Mouse (Mus musculus) heart, adult 2 months (tissue): ENCODE results near the gene St13.

Experiments used
- CTCF ChIP-seq: fragments of 200-600 bp; IDR thresholded peaks from 2 replicates; pipeline ENCODE4 v1.8.1; 2022; ENCODE audit warnings: antibody characterized with exemption, mild to moderate bottlenecking, moderate library complexity
- EP300 ChIP-seq: fragments of 200-500 bp; IDR thresholded peaks from 2 replicates; pipeline ENCODE4 v1.6.1; 2011; ENCODE audit warnings: low read depth, low read length, control low read depth; ENCODE audit not compliant: insufficient read depth
- POLR2A ChIP-seq: fragments of 200-500 bp; IDR thresholded peaks from 2 replicates; pipeline ENCODE4 v1.6.1; 2011; ENCODE audit warnings: mild to moderate bottlenecking, low read depth, low read length, control low read depth; ENCODE audit not compliant: insufficient read depth

- TF ChIP-seq CTCF (no peak), EP300 (no peak), POLR2A (no peak)
These were observed 39.4 kb upstream of the St13 start for GRCm38 (mm10) chr15:81439236-81439635.
